Mouse (Mus musculus) heart, adult 2 months (tissue): ENCODE measurements around the gene Bsn.

Experiments used
- CTCF ChIP-seq: fragments of 200-600 bp; IDR thresholded peaks from 2 replicates; pipeline ENCODE4 v1.8.1; 2022; ENCODE audit warnings: antibody characterized with exemption, mild to moderate bottlenecking, moderate library complexity
- EP300 ChIP-seq: fragments of 200-500 bp; IDR thresholded peaks from 2 replicates; pipeline ENCODE4 v1.6.1; 2011; ENCODE audit warnings: low read depth, low read length, control low read depth; ENCODE audit not compliant: insufficient read depth

GRCm38 (mm10) chr9:108082988-108083431 lies 107.2 kb downstream of the Bsn start, which contains the start of gene Rnf123:
- TF ChIP-seq EP300 (no peak), CTCF (no peak)
